Mouse (Mus musculus) right cerebral cortex, postnatal 36 days (tissue): ENCODE results near the gene Gm10057.
"Not testable (repeated sequence)": the region's sequence is repeated elsewhere in the genome, so short reads cannot be mapped to it uniquely, and the experiment has no call there.

Source experiments
- DNase-seq, 2 experiments: peaks; one replicate each; pipeline ENCODE4 v3.0.0; 2022; ENCODE audit warnings: low spot score in 2 of 2, mixed read lengths in 1 of 2

The Gm10057 gene

DNA sequence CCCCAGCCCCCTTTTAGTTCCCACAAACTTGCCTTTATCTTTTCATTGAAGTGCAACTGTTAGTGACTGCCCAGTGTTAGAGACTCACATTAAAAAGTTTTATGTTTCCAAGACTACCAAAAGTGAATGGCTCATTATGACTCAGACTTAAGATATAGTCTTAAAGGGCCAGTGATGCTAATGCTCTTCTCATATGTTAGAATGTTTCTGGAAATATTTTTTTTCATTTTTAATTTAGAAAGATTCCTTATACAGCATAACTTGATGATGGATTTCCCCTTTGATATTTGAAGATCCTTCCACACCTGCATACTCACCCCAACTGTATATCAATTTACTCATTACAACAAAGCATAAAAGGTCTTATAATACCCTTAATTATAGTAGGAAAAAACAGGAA lies at the start of gene Gm10057:
Gene Gm10057 (minus strand): TSS at position 101 of the 400 bp plus-strand sequence.
- DNase-seq, result not testable (repeated sequence)

- not testable (repeated sequence) for DNase-seq
Observed at GRCm38 (mm10) chrX:154033727-154034126, 21.1 kb downstream of the Gm10057 start, which contains the start of gene 4921511M17Rik. Gene 4921511M17Rik (minus strand): TSS chrX:154033827.

GRCm38 (mm10) chrX:154012540-154012939 lies 42.3 kb downstream of the Gm10057 start, which contains the start of gene Samt1:
Gene Samt1 (minus strand): TSS chrX:154012640.
- not testable (repeated sequence) for DNase-seq
